Mouse (Mus musculus) cerebral cortex, adult 2 months (tissue): ENCODE results near the gene Mrgpre.

Experiments used
- WGBS: fragments of 180-500 bp; shearing (Covaris S2); methylation state at CpG from one replicate; pipeline ENCODE4 v1.1.7; 2018; 5-methylcytosine and 5-hydroxymethylcytosine counted together

The Mrgpre gene

DNA sequence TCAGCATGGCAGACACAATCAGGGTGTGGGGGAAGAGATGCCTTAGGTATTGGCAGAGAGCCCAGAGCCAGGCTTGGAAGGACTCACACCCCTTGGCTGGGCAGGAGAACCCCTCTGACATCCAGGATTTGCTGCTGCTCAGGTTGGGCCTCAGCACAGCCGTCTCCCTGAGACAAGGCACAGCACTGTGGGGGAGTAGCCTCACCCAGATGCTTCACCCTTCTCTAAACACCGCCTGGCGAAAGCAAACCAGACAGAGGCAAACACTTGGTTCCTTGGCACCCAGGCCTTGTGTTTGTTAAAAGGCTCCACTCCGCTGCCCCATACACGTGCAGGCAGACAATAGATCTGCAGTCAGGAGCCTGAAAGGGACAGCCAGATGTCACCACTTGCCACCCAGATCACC, 45.7 kb downstream of the Mrgpre start:
- 28% methylated on average over 5 of the region's 5 CpGs for WGBS

DNA sequence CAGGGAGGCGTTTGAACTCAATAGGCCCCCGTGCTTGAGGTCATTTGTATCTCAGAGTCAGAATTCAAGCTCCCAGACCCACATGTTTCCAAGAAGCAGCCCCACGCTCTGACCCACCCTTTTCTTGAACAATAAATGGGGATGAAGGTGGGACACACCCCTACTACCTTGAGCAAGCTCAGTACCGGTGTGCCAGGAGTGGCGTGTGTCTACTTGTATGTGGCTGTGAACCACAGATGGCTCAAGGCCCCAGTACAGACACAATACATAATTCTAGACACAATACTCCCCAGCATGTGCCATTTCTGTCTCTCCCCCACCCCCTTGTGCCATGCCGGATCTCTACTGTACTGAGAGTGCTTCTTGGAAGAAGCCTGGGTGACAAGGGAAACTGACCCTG, 46.1 kb downstream of the Mrgpre start:
- WGBS: 62% methylated on average over 6 of the region's 6 CpGs

DNA sequence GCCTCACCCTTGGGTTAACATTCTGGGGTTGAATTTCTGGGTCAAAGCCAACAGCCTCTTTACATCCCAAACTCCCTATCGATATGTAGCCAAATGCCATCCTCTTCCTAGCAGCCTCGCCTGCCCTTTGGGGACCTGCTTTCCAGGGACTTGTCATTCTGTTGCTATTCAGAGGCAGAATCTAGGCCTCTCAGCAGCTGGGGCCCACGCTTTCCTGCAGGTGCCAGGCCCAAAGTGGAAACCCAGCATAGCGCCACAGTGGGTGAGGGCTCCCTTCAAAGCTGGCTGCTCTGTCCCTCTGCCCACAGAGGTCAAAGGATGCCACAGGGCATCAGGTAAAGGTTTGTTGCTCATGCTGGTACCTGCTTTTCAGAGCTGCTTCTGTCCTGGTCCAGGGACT, 50.6 kb downstream of the Mrgpre start:
- 66% methylated on average over 4 of the region's 4 CpGs for whole genome bisulfite sequencing

DNA sequence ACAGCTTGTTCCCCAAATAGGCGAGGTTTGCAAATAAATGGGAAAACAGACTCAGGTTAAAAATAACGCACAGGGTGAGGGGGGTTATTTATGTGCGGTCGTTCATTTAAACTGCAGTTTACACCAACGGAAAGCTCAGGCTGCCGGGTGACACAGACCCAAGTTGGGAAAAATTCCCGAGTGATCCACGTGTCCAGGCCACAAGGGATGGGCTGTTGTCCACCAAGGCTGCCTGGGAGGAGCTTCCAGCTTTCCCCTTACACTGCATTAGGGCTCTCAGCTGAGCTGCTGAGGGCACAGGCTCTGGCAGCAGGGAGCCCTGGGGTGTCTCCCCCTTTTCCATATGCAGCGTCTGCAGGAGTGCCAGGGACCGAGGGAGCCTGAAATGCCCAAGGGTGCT, 54.4 kb downstream of the Mrgpre start:
- 75% methylated on average over 10 of the region's 10 CpGs for WGBS
